Comparison of ENCODE assay signal across 21 mouse cellular contexts in the genomic region with DNA sequence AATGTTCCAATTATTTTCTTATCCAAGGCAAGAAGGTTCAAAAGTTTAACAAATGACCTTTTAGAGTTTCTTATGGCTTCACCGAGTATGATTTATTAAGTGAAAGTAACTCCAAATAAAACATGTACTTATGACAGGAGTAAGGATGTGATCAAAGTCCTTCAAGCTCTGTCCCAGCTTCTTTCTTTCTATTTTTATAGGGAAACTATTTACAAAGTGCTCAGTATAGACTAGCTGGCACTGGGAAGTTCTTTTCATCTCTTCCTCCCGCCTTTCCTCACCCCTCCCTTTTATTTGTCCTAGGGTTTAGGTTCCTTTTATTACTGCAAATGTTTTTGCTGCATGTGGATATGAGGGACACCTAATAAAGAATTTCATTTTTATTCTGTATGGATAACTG.
DNase-seq lines count a peak whose midpoint lies in the region; ATAC-seq and TF ChIP-seq lines count a peak whose summit lies in the region.
"Had no signal": no experiment of that assay in that cellular context is flagged by ENCODE, and none has a peak within 500 bp of the region (broad histone marks: within the 10 kb centered on the region; RNA-seq: fewer than 3 reads in every experiment).

No protein-coding gene starts in this region.

- ATAC-seq in kidney, embryonic 14.5 days (ENCODE audit: low FRiP score, low TSS enrichment) = peak; percentile 57; the same call in 1 of the 2 replicates
- no peak for ATAC-seq in kidney, postnatal 0 days (replicated peaks; ENCODE audit: low FRiP score, low read depth)
- ATAC-seq in lung, embryonic 14.5 days (ENCODE audit: insufficient read depth) = peak; percentile 57; the same call in 1 of the 2 replicates
- ATAC-seq: activated CD4-positive, CD25-positive, alpha-beta regulatory T cell, adult 4 months; CD4-positive, CD25-positive, alpha-beta regulatory T cell, adult 4 months; Patski had no signal

- TF ChIP-seq CTCF in kidney, postnatal 0 days (IDR thresholded peaks at IDR 0.05; ENCODE audit: low read depth) = no peak
- TF ChIP-seq CTCF in lung, embryonic 14.5 days (IDR thresholded peaks at IDR 0.05; ENCODE audit: low read depth) = no peak

- no peaks in the 10 kb centered on the region for H3K27me3 ChIP-seq in kidney, embryonic 14.5 days (ENCODE audit: control insufficient read depth, insufficient read depth, low read length)
- no peaks in the 10 kb centered on the region for H3K27me3 ChIP-seq in kidney, postnatal 0 days (ENCODE audit: insufficient read depth, low read length)
- H3K27me3 ChIP-seq in lung, embryonic 14.5 days (ENCODE audit: insufficient read depth, low read length) = no peaks in the 10 kb centered on the region
- H3K27me3 ChIP-seq: CH12.LX had no signal

- H3K9me3 ChIP-seq in kidney, embryonic 14.5 days (ENCODE audit: control insufficient read depth, low read length) = no peaks in the 10 kb centered on the region
- H3K9me3 ChIP-seq in kidney, postnatal 0 days (replicated peaks; ENCODE audit: low read length) = no peaks in the 10 kb centered on the region
- no peaks in the 10 kb centered on the region for H3K9me3 ChIP-seq in lung, embryonic 14.5 days (ENCODE audit: low read depth, low read length)
- H3K9me3 ChIP-seq: G1E had no signal

- no peak for DNase-seq in kidney, adult 11 months
- DNase-seq in kidney, postnatal 0 days (ENCODE audit: low spot score) = peak; percentile 49
- no peak for DNase-seq in kidney, adult 18-20 months
- DNase-seq in lung, embryonic 14.5 days = peak; percentile 7
- no peak for DNase-seq in lung, adult 18-20 months
- DNase-seq: adrenal gland, adult 2 months; adrenal gland, adult 8-10 months; adrenal gland, postnatal 10 days; adrenal gland, postnatal 14 days; adrenal gland, postnatal 25 days; adrenal gland, postnatal 36 days; B cell, adult 2 months; cerebellum, adult 11 months; cerebellum, adult 11-12 months; cerebellum, adult 18-20 months had no signal

- no peaks in the 10 kb centered on the region for H3K36me3 ChIP-seq in kidney, embryonic 14.5 days (ENCODE audit: control insufficient read depth, insufficient read depth, low read length)
- H3K36me3 ChIP-seq in kidney, postnatal 0 days (ENCODE audit: insufficient read depth, low read length) = no peaks in the 10 kb centered on the region
- H3K36me3 ChIP-seq in lung, embryonic 14.5 days (ENCODE audit: insufficient read depth) = no peaks in the 10 kb centered on the region
- H3K36me3 ChIP-seq: G1E had no signal

- H3K4me2 ChIP-seq in kidney, embryonic 14.5 days (replicated peaks; ENCODE audit: low read depth, low read length) = no peak overlapping the region
- no peak overlapping the region for H3K4me2 ChIP-seq in kidney, postnatal 0 days (ENCODE audit: low read length)
- H3K4me2 ChIP-seq in lung, embryonic 14.5 days = no peak overlapping the region

- no peak overlapping the region for H3K27ac ChIP-seq in kidney, embryonic 14.5 days (ENCODE audit: low read depth, low read length)
- H3K27ac ChIP-seq in kidney, postnatal 0 days = no peak overlapping the region
- no peak overlapping the region for H3K27ac ChIP-seq in lung, embryonic 14.5 days (ENCODE audit: low read depth)

- H3K4me3 ChIP-seq in kidney, embryonic 14.5 days (ENCODE audit: low read length) = no peak overlapping the region
- no peak overlapping the region for H3K4me3 ChIP-seq in kidney, postnatal 0 days (replicated peaks; ENCODE audit: low read depth, low read length)
- H3K4me3 ChIP-seq in lung, embryonic 14.5 days (ENCODE audit: low read depth, low read length) = no peak overlapping the region

- whole genome bisulfite sequencing in kidney, embryonic 14.5 days = 59% methylated on average over 2 of the region's 2 CpGs
- 55% methylated on average over 2 of the region's 2 CpGs for whole genome bisulfite sequencing in kidney, postnatal 0 days
- WGBS in lung, embryonic 14.5 days = 36% methylated on average over 2 of the region's 2 CpGs

- H3K9ac ChIP-seq in kidney, embryonic 14.5 days (ENCODE audit: low read depth, low read length) = no peak overlapping the region
- no peak overlapping the region for H3K9ac ChIP-seq in kidney, postnatal 0 days (ENCODE audit: low read depth, low read length)
- H3K9ac ChIP-seq in lung, embryonic 14.5 days = no peak overlapping the region

- no peaks in the 10 kb centered on the region for H3K4me1 ChIP-seq in kidney, embryonic 14.5 days (ENCODE audit: control insufficient read depth, insufficient read depth, low read length)
- no peaks in the 10 kb centered on the region for H3K4me1 ChIP-seq in kidney, postnatal 0 days (replicated peaks; ENCODE audit: insufficient read depth, low read length)
- H3K4me1 ChIP-seq in lung, embryonic 14.5 days (ENCODE audit: insufficient read depth) = no peaks in the 10 kb centered on the region

Comparison
In these comparisons a context has a peak if more than half of its experiments do, and no peak if none do; other contexts are left out.
1. DNase-seq: peak in kidney, postnatal 0 days (single experiment) and lung, embryonic 14.5 days (single experiment); none in kidney, adult 11 months (single experiment), kidney, adult 18-20 months (single experiment) and lung, adult 18-20 months (0 of 2).